Comparison of ENCODE assay signal across 8 mouse cellular contexts in the genomic region with DNA sequence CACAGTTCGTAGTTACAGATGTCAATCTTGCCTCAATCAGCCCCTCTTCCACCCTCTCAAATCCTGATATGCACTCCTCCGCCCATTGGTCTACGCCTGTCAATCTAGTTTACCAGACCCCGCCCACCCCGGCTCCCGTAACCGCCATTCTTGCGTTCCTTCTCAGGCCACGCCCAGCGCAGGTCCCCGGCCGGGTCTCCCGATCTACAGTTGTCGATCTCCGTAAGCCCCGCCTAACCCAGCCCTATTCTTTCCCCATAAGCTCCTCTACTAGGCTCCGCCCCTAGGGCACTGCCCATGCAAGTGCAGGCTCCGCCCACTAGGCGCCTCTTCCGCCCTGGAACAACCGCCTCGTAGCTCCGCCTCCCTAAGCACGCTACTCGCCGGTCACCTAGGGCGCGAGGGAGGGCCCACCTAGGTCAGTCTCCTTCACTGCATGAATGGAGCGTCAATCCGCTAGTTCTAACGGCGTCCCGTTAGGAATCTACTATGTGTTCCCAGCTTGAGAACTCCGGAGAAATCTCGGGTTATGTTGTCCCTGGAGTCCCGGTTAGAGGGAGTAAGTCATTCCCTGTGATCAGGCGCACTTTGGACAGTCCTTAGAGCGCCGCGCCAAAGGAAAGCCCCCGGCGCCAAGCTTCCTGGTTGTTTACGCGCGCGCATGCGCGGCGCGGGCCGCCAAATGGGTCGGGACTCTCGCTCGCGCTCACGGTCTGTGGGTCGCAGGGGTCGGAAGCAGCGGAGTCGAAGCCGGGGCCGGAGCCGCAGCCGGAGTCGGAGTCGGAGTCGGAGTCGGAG. TPM values are rescaled to one million over a fixed set of nuclear protein-coding genes. Genes with fewer than 3 reads are reported as not detected.
DNase-seq lines count a peak whose midpoint lies in the region; ATAC-seq and TF ChIP-seq lines count a peak whose summit lies in the region.

A gene (plus strand): TSS at position 554 of the 798 bp plus-strand sequence.

- H3K4me2 ChIP-seq in forebrain, embryonic 16.5 days (ENCODE audit: low read length), result peak within 1 kb of the TSS; percentile 83
- peak within 1 kb of the TSS; percentile 76 for H3K4me2 ChIP-seq in lung, embryonic 14.5 days

- no peaks in the 10 kb centered on the region for H3K9me3 ChIP-seq in G1E (replicated peaks)
- no peaks in the 10 kb centered on the region for H3K9me3 ChIP-seq in forebrain, embryonic 16.5 days (ENCODE audit: control insufficient read depth, low read length)
- no peaks in the 10 kb centered on the region for H3K9me3 ChIP-seq in lung, embryonic 14.5 days (ENCODE audit: low read depth, low read length)

- WGBS in forebrain, embryonic 16.5 days, result under 1% methylated on average over 68 of the region's 68 CpGs
- WGBS in lung, embryonic 14.5 days, result under 1% methylated on average over 68 of the region's 68 CpGs
- WGBS in olfactory bulb, adult 2 months, result under 1% methylated on average over 68 of the region's 68 CpGs
- WGBS in thymus, adult 2 months, result under 1% methylated on average over 68 of the region's 68 CpGs

- peak; percentile 99 for DNase-seq in G1E (ENCODE audit: low spot score)
- DNase-seq in cerebellum, adult 18-20 months, result peak; percentile 99 to 100
- DNase-seq in heart, postnatal 36 days, result peak; percentile 96 to 98
- peak; percentile 98 to 100 for DNase-seq in layer of hippocampus, adult 2 months (ENCODE audit: low spot score in 2 of 2)
- peak; percentile 100 for DNase-seq in lung, embryonic 14.5 days
- DNase-seq in thymus, adult 2 months, result peak; percentile 99

- intact Hi-C loops in heart, postnatal 36 days (cut with DNase I), result no loop called here

- TF ChIP-seq POLR2A in olfactory bulb, adult 2 months (IDR thresholded peaks at IDR 0.05; ENCODE audit: insufficient read depth, low read depth, low read length), result peak; percentile 68; the same call in 1 of the 2 replicates
- TF ChIP-seq POLR2A in thymus, adult 2 months (IDR thresholded peaks at IDR 0.05; ENCODE audit: control insufficient read depth, extremely low read depth, insufficient read depth, low read length, poor library complexity), result peak; percentile 54; the same call in 1 of the 2 replicates

- peak within 1 kb of the TSS; percentile 66 for H3K9ac ChIP-seq in forebrain, embryonic 16.5 days (replicated peaks; ENCODE audit: low read depth, low read length)
- H3K9ac ChIP-seq in lung, embryonic 14.5 days, result peak within 1 kb of the TSS; percentile 87

- peak within 1 kb of the TSS; percentile 97 for H3K27ac ChIP-seq in forebrain, embryonic 16.5 days (ENCODE audit: low read length)
- H3K27ac ChIP-seq in layer of hippocampus, adult 2 months, result peak within 1 kb of the TSS; percentile 99
- H3K27ac ChIP-seq in lung, embryonic 14.5 days (ENCODE audit: low read depth), result peak within 1 kb of the TSS; percentile 87
- H3K27ac ChIP-seq in olfactory bulb, adult 2 months (ENCODE audit: insufficient read depth, low read depth, low read length), result peak within 1 kb of the TSS; percentile 99
- peak within 1 kb of the TSS; percentile 66 for H3K27ac ChIP-seq in thymus, adult 2 months (ENCODE audit: control insufficient read depth, insufficient read depth, low read length)

- no peak for TF ChIP-seq CTCF in G1E (IDR thresholded peaks at IDR 0.05; ENCODE audit: low read depth, low read length)
- TF ChIP-seq CTCF in layer of hippocampus, adult 2 months (conservative IDR thresholded peaks at IDR 0.05), result peak; percentile 69
- TF ChIP-seq CTCF in lung, embryonic 14.5 days (IDR thresholded peaks at IDR 0.05; ENCODE audit: low read depth), result peak; percentile 59
- TF ChIP-seq CTCF in olfactory bulb, adult 2 months (IDR thresholded peaks at IDR 0.05; ENCODE audit: insufficient read depth, low read depth, low read length), result no peak
- peak; percentile 54; the same call in 1 of the 2 replicates for TF ChIP-seq CTCF in thymus, adult 2 months (IDR thresholded peaks at IDR 0.05; ENCODE audit: borderline replicate concordance, control insufficient read depth, extremely low read depth, insufficient read depth, low read length, poor library complexity)

- peak; percentile 83 for ATAC-seq in G1E (ENCODE audit: extremely low read depth, insufficient number of reproducible peaks, low FRiP score, poor library complexity, severe bottlenecking)
- peak; percentile 93 for ATAC-seq in forebrain, embryonic 16.5 days
- peak; percentile 88 for ATAC-seq in lung, embryonic 14.5 days (ENCODE audit: insufficient read depth)

- no peaks in the 10 kb centered on the region; the same call in 1 of the 2 replicates for H3K27me3 ChIP-seq in G1E (ENCODE audit: insufficient read depth, low read length)
- H3K27me3 ChIP-seq in forebrain, embryonic 16.5 days (replicated peaks; ENCODE audit: control insufficient read depth, insufficient read depth, low read length), result no peaks in the 10 kb centered on the region
- no peaks in the 10 kb centered on the region for H3K27me3 ChIP-seq in lung, embryonic 14.5 days (ENCODE audit: insufficient read depth, low read length)
- H3K27me3 ChIP-seq in thymus, adult 2 months (ENCODE audit: control insufficient read depth, insufficient read depth, low read length), result no peaks in the 10 kb centered on the region

- peaks cover 76% of the 10 kb centered on the region for H3K36me3 ChIP-seq in G1E (replicated peaks)
- H3K36me3 ChIP-seq in forebrain, embryonic 16.5 days (ENCODE audit: control insufficient read depth, insufficient read depth), result peaks cover 33% of the 10 kb centered on the region
- H3K36me3 ChIP-seq in lung, embryonic 14.5 days (ENCODE audit: insufficient read depth), result peaks cover 61% of the 10 kb centered on the region
- H3K36me3 ChIP-seq in thymus, adult 2 months (ENCODE audit: control insufficient read depth, insufficient read depth, low read length), result peaks cover 38% of the 10 kb centered on the region

- H3K4me3 ChIP-seq in G1E (ENCODE audit: low read depth, low read length), result peak within 1 kb of the TSS; percentile 98
- H3K4me3 ChIP-seq in forebrain, embryonic 16.5 days (replicated peaks; ENCODE audit: low read length), result peak within 1 kb of the TSS; percentile 89
- peak within 1 kb of the TSS; percentile 90 for H3K4me3 ChIP-seq in layer of hippocampus, adult 2 months
- H3K4me3 ChIP-seq in lung, embryonic 14.5 days (ENCODE audit: low read depth, low read length), result peak within 1 kb of the TSS; percentile 98
- peak within 1 kb of the TSS; percentile 91 for H3K4me3 ChIP-seq in olfactory bulb, adult 2 months (ENCODE audit: insufficient read depth, low read depth, low read length)
- peak within 1 kb of the TSS; percentile 81 for H3K4me3 ChIP-seq in thymus, adult 2 months (ENCODE audit: control insufficient read depth, insufficient read depth, low read length)

- peaks cover 81% of the 10 kb centered on the region for H3K4me1 ChIP-seq in G1E (ENCODE audit: insufficient read depth, low read depth, low read length)
- H3K4me1 ChIP-seq in forebrain, embryonic 16.5 days (replicated peaks; ENCODE audit: control insufficient read depth, insufficient read depth, low read length), result peaks cover 24% of the 10 kb centered on the region
- peaks cover 19% of the 10 kb centered on the region; the same call in 1 of the 2 replicates for H3K4me1 ChIP-seq in lung, embryonic 14.5 days (ENCODE audit: insufficient read depth)
- peaks cover 24% of the 10 kb centered on the region for H3K4me1 ChIP-seq in olfactory bulb, adult 2 months (ENCODE audit: control insufficient read depth, insufficient read depth, low read length)
- H3K4me1 ChIP-seq in thymus, adult 2 months (replicated peaks; ENCODE audit: control insufficient read depth, insufficient read depth, low read length), result peaks cover 27% of the 10 kb centered on the region

RNA-seq across cellular contexts. Expression of the gene that starts here (rescaled TPM):
- total RNA-seq in G1E (2014; fragmentation: Nextera tagmentation) (9.0 and 11.4 TPM in 2 replicates), G1E (2017) (23.5 and 23.9 TPM in 2 replicates)
- polyA plus RNA-seq in G1E (2012), result 77.9 and 80.5 TPM in 2 replicates
- 36.8 and 38.3 TPM in 2 replicates for polyA plus RNA-seq in forebrain, embryonic 16.5 days (2015; fragmentation: Nextera tagmentation; extraction: Ambion mirVana)
- 10 to 100 TPM; 13.2 to 17.4 TPM for total RNA-seq in heart, postnatal 36 days (2021)
- total RNA-seq in layer of hippocampus, adult 2 months (2021), result 10 to 100 TPM; 27.6 to 30.7 TPM
- polyA plus RNA-seq in lung, embryonic 14.5 days (2014; fragmentation: Nextera tagmentation; extraction: Ambion mirVana), result 34.3 and 42.9 TPM in 2 replicates
- polyA plus RNA-seq in olfactory bulb, adult 2 months (2012; ENCODE audit: insufficient read depth, insufficient read length, low replicate concordance, missing spikeins), result not detected in 2 replicates
- 89.3 and 89.6 TPM in 2 replicates for polyA plus RNA-seq in thymus, adult 2 months (2012; rRNA removed)

Comparison
In these comparisons a context has a peak if more than half of its experiments do, and no peak if none do; other contexts are left out.
1. Peak in every context shown above with its lines: DNase-seq, ATAC-seq, H3K4me3 ChIP-seq and H3K27ac ChIP-seq.
2. CTCF ChIP-seq: peak in layer of hippocampus, adult 2 months (single experiment), lung, embryonic 14.5 days (single experiment) and thymus, adult 2 months (single experiment); none in G1E (single experiment) and olfactory bulb, adult 2 months (single experiment).